Mouse (Mus musculus): ENCODE data around the gene Ethe1.

Gene Ethe1

DNA sequence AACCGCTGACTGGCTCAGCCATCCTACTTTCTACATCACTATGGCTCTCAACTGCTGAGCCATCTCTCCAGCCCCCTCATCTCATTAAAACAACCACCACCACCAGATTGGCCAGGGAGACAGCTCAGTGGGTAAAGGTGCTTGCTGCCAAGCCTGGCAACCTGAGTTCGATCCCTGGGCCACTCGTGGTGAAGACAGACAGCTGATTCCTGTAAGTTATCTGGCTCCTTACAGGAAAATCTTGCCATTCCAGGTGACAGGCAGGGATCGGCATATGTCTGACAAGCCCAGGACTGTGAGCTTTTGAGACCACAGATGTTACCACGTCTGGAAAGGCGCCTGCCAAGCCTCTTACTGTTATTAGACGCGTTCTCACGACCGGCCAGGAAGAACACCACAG, 9.5 kb upstream of the Ethe1 start:
- no peak for DNase-seq (ENCODE audit: low read depth)

- no peak for DNase-seq (ENCODE audit: low read depth)
Observed at GRCm38 (mm10) chr7:24584876-24585275, 2.5 kb upstream of the Ethe1 start.

DNA sequence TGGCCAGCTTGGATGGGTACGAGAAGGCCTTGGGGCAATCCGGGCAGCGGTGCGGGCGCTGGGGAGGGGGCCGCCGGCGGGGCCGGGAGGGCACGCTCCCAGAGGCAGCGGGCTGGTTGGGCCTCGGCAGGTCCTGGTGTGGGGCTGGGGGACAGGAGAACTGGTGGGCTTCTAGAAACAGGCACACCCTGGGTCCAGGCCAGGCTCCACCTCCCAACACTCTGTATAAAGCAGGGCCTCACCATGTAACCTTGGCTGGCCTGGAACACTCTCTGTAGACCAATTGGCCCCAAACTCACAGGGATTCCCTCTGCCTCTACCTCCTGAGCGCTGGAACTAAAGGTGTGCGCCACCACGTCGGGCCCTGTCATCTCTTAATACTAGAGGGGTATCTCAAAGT, 1.3 kb upstream of the Ethe1 start:
- DNase-seq (ENCODE audit: low read depth) = no peak

GRCm38 (mm10) chr7:24586828-24587227, 515 bp upstream of the Ethe1 start:
- no peak for DNase-seq (ENCODE audit: low read depth)

- peak; percentile 59 for DNase-seq (ENCODE audit: low read depth)
Observed at GRCm38 (mm10) chr7:24588336-24588735, 993 bp downstream of the Ethe1 start.

DNA sequence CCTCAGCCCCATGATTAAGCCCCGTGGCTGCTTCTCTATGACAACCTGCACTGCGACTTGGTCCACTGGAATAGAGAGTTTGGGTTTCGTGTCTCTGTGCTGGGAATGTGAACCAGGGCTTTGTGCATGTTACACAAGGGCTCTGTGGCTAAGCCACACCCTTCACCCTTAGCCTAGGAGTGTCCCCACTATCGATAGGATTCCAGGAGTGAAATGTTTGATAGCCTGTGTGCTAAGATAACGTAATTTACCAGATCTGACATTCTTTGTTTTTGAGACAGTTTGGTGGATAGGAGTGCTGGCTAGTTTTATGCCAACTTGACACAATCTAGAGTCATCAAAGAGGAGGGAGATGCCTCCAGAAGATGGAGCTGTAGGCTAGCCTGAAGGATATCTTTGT, 4.4 kb downstream of the Ethe1 start:
- DNase-seq (ENCODE audit: low read depth) = peak; percentile 50

DNA sequence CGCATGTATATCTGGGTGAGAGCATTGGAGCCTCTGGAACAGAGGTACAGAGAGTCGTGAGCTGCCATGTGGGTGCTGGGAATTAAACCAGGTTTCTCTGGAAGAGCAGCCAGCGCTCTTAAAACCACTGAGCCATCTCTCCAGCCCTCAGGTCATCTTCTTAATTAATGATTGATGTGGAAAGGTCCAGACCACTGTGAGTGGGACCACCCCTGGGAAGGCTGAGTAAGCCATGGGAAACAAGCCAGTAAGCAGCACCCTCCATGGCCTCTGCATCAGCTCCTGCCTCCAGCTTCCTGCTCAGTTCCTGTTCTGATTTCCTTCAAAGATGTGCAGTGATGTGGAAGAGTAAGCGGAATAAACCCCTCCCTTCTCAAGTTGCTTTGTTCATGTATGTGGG, 4.8 kb downstream of the Ethe1 start:
- DNase-seq (ENCODE audit: low read depth) = no peak

GRCm38 (mm10) chr7:24592781-24593180, 5.4 kb downstream of the Ethe1 start:
- no peak for DNase-seq (ENCODE audit: low read depth)

- peak; percentile 78 for DNase-seq (ENCODE audit: low read depth)
Observed at GRCm38 (mm10) chr7:24593621-24594308, 6.4 kb downstream of the Ethe1 start.

DNA sequence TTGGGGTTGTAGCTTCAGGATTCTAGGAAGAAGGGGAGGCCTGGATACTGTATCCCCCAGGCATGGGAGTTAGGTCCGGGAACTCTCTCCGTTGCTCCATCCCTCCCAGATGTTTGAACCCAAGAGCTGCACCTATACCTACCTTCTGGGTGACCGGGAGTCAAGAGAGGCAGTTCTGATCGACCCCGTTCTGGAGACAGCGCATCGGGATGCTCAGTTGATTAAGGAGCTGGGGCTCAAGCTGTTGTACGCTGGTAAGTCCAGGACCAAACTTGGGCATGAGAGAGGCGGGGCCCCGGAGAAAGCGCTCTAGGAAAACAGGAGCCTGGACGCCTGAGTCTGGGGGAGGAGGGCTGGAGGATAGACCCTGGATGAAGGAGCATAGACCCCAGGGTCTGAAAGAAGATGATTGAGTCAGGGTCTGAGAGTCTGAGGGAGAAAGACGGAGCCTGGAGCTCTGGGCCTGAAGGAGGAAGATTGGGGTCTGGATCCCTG, 7.0 kb downstream of the Ethe1 start:
- no peak for DNase-seq (ENCODE audit: low read depth)

DNA sequence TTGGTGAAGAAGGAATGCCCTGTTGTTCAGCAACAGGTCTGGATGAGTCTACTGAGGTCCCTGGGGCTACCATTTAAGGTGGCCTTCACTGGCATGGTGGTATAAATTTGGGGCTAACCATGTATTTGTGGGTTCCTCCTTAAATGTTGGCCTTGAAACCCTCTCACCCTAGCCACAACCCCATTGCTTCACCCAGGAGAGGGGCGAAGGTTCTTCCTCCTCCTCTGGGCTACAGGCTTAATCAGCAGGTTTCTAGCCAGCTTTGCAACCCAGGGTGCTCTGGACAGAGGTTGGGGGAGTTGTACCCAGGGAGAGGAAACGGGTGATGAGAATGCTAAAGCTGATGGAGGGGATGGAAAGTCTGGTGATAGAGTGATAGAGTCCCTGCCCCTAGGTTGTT, 8.1 kb downstream of the Ethe1 start:
- DNase-seq (ENCODE audit: low read depth) = peak; percentile 81

DNA sequence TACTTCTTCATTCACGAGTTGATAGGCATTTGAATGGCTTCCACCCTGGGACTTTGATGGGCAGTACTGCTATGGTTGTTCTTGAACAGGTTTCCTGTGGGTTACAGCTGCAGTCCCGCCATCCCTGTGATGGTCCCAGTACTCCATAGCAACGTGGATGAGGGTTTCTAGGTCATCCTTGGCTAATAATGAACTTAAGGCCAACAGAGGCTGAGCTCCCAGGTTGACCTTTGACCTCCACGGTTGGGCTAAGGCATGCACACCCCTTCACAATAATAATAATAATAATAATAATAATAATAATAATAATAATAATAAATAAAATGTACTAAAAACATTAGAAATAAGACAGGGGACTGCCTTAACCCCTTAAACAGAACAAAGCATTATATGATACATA, 10.8 kb downstream of the Ethe1 start:
- no peak for DNase-seq (ENCODE audit: low read depth)

DNA sequence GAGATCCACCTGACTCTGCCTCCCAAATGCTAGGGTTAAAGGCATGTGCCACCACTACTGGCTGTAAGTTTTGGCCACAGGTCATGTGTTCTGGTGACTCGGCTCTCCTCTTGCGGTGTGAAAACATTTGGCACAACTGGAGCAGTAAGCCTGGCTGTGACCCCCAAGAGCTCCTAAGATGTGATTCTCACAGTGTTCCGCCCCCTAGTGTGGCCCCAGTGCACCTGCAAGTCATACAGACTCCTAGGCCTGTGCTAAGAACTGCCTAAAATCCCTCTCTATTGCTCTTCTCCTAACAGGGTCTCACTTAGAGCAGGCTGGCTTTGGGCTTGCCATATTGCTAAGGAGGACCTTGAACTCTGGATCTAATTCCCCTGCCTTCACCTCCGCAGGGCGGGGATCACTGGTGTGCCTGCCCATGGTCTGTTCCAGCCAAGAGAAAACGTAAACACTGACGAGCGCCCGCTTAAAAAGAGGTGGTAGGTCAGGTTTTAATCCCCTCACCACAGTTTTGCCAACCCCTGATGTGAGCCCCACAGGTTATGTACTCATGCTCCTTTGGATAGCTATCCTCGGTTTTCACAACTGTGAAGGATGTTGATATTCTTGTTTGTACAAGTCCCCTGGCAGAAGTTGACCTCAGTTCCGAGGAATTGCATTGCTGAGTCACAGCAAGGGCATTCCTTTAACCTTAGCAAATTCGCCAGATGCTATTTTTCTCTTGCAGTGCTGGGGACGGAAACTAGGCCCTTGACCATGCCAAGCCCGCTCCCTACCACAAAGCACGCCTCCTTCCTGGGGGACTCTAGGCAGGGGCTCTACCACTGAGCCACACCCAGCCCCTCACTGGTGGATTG, 12.1 kb downstream of the Ethe1 start:
- DNase-seq (ENCODE audit: low read depth) = peak; percentile 51

- peak; percentile 94 for DNase-seq (ENCODE audit: low read depth)
Observed at GRCm38 (mm10) chr7:24600941-24601597, 13.7 kb downstream of the Ethe1 start.

GRCm38 (mm10) chr7:24605561-24605960, 18.2 kb downstream of the Ethe1 start:
- no peak for DNase-seq (ENCODE audit: low read depth)

DNA sequence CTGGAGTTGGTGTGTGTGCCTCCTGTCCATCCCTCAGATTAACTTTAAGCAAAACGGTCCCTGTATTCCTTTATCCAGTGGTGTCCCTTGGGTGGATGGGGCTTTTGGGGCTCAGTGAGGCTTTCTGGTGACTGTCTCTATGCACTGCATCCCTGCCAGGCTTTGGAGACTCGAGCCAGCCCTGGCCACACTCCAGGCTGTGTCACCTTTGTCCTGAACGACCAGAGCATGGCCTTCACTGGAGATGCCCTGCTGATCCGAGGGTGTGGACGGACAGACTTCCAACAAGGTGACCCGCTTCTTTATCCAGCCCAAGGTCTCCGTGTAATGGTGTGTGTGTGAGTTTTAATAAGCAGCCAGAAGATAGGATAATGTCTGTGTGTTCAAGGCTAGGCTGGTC, 18.7 kb downstream of the Ethe1 start:
- DNase-seq (ENCODE audit: low read depth) = no peak

DNA sequence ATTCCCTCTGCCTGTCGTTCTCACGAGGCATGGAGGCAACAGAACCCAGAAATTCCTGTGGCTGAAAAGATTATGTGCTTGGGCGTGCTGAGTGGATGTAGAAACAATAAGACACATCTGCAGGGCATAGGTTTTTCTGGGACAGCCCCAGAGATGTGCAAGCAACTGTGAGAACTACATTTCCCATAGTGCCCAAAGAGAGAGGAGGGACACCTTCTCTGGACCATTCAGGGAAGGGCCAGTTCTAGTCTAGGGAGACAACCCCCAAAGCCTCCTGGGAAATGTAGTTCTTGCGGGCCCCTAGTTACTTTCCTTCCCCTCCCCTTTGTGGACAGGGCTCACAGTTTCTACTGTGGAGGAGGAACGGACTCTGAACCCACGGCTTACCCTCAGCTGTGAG, 20.7 kb downstream of the Ethe1 start:
- DNase-seq (ENCODE audit: low read depth) = peak; percentile 47

DNA sequence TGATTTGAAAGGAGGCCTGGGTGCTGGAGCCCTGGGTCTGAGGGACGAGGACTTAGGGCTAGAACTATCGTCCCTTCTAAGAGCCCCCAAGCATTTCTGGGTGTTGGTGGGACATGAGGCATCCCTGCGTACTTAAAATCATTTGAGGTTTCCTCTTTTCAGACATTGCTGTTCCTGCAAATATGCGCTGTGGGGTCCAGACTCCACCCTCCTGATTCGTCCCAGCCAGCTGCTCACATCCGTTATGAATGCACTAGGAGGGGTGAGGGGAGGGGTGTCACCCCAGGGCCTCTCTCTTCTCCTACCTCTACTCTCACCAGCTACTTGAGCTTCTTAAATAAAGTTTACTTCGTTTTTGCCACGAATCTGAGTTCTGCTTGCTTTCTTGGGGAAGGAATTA, 21.2 kb downstream of the Ethe1 start:
- DNase-seq (ENCODE audit: low read depth) = no peak

DNA sequence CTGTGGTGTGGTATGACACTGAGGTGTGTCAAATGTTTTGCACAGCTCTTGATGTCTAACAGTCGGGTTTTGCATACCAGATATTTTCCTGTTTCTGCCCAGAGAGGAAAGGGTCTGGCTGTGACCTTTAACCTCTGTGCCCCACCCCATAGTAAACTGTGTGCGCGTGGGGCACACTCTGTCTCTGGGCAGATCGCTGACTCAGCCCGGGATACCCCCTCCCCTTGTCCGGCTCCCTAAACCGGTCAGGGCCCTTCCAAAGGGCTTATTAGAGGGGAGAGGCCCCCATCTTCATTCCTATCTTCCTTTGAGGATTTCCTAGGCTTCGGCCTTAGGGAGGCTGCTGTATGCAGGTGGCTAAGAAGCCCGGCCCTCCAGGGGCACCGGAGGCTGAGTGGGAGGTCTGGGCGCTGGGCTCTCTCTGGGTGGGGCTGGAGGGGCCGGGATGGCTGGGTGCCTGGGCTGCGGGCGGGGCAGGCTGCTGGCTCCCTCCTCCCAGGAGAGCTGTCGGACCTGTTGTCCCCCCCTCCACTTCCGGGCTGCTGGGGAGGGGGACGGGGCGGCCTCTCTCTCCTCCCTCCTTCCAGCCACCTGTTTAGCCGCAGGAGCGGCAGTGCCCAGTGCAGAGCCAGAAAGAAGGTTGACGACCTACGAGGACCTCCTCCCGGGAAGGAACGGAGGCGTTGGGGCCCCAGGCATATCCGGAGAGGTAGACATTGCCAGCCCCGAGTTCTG, 23.0 kb downstream of the Ethe1 start, which contains the start of gene Phldb3:
Gene Phldb3, plus strand, starts transcription at position 620 of the 735 bp plus-strand sequence.
- DNase-seq (ENCODE audit: low read depth) = no peak

GRCm38 (mm10) chr7:24610879-24611494, 23.6 kb downstream of the Ethe1 start:
- no peak for DNase-seq (ENCODE audit: low read depth)

GRCm38 (mm10) chr7:24611709-24612108, 24.4 kb downstream of the Ethe1 start:
- no peak for DNase-seq (ENCODE audit: low read depth)
